Mouse (Mus musculus) spleen, adult 2 months (tissue): ENCODE results near the gene Usp36.

Source experiments
- CTCF ChIP-seq: fragments of 200-500 bp; IDR thresholded peaks from 2 replicates; pipeline ENCODE4 v1.5.1; 2011; ENCODE audit warnings: mild to moderate bottlenecking, inconsistent platforms; ENCODE audit not compliant: insufficient read depth, insufficient read length, insufficient replicate concordance; ENCODE audit errors: extremely low read depth
- POLR2A ChIP-seq: fragments of 200-500 bp; IDR thresholded peaks from 2 replicates; pipeline ENCODE4 v1.6.1; 2011; ENCODE audit warnings: low read depth, low read length, inconsistent platforms

DNA sequence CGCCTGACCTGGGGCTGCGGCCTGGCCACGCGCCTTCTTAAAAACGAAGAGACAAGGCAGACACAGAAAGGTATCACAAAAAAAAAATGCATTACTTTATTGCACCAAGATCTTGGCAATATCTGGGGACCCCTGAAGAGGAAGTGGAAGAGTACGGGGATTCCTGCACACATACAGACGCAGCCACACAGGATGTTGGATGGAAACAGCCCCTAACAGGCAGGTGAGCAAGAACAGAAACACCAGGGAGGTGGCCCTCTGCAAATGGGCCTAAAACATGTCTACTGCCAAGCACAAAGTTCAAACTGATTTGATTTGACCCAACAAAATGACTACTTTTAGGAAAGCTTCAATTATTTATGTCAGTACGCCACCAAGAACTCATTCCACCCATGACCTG is 30.5 kb downstream of the Usp36 start:
- TF ChIP-seq CTCF: no peak
- no peak for TF ChIP-seq POLR2A
